In genomic region chr15:98607557-98607956, GRCm38 (mm10) we compare ENCODE assay signal across 9 mouse cellular contexts. TPM values are rescaled to one million over a fixed set of nuclear protein-coding genes. Genes with fewer than 3 reads are reported as not detected.
DNase-seq lines count a peak whose midpoint lies in the region; ATAC-seq and TF ChIP-seq lines count a peak whose summit lies in the region.
"Had no signal": no experiment of that assay in that cellular context is flagged by ENCODE, and none has a peak within 500 bp of the region (broad histone marks: within the 10 kb centered on the region; RNA-seq: fewer than 3 reads in every experiment).

No protein-coding gene starts in this region.

- no peak for ATAC-seq in forebrain, embryonic 13.5 days
- ATAC-seq in hindbrain, embryonic 12.5 days (ENCODE audit: low FRiP score): no peak
- ATAC-seq in limb, embryonic 14.5 days (ENCODE audit: low FRiP score, low read depth): no peak
- ATAC-seq in neural tube, embryonic 14.5 days (ENCODE audit: low read depth): no peak
- no peak for ATAC-seq in frontal cortex, adult (ENCODE audit: low TSS enrichment)

- peak overlapping the region; percentile 88 for H3K9ac ChIP-seq in forebrain, embryonic 13.5 days
- H3K9ac ChIP-seq in hindbrain, embryonic 12.5 days: peak overlapping the region; percentile 92; the same call in 1 of the 2 replicates
- peak overlapping the region; percentile 89; the same call in 1 of the 2 replicates for H3K9ac ChIP-seq in limb, embryonic 14.5 days (ENCODE audit: low read depth, low read length, severe bottlenecking)
- H3K9ac ChIP-seq in neural tube, embryonic 14.5 days (replicated peaks; ENCODE audit: low read depth, low read length): no peak overlapping the region

- peak; percentile 71 for DNase-seq in adrenal gland, adult 2 months
- DNase-seq in limb, embryonic 14.5 days (ENCODE audit: low spot score): peak; percentile 25
- no peak for DNase-seq in thymus, postnatal 4 days
- no peak for DNase-seq in thymus, postnatal 0 days (ENCODE audit: low spot score)

- H3K36me3 ChIP-seq in forebrain, embryonic 13.5 days (ENCODE audit: poor library complexity, severe bottlenecking): peaks cover 25% of the 10 kb centered on the region
- peaks cover 20% of the 10 kb centered on the region for H3K36me3 ChIP-seq in hindbrain, embryonic 12.5 days
- peaks cover 26% of the 10 kb centered on the region for H3K36me3 ChIP-seq in limb, embryonic 14.5 days (ENCODE audit: control insufficient read depth, insufficient read depth, low read length)
- peaks cover 14% of the 10 kb centered on the region for H3K36me3 ChIP-seq in neural tube, embryonic 14.5 days (ENCODE audit: control insufficient read depth, insufficient read depth, low read length)

- H3K27me3 ChIP-seq in forebrain, embryonic 13.5 days: no peaks in the 10 kb centered on the region
- no peaks in the 10 kb centered on the region for H3K27me3 ChIP-seq in hindbrain, embryonic 12.5 days
- no peaks in the 10 kb centered on the region for H3K27me3 ChIP-seq in limb, embryonic 14.5 days (ENCODE audit: control insufficient read depth, insufficient read depth, low read length)
- no peaks in the 10 kb centered on the region for H3K27me3 ChIP-seq in neural tube, embryonic 14.5 days (ENCODE audit: control insufficient read depth, insufficient read depth, low read length)

- H3K27ac ChIP-seq in forebrain, embryonic 13.5 days: no peak overlapping the region
- H3K27ac ChIP-seq in hindbrain, embryonic 12.5 days: peak overlapping the region; percentile 18; the same call in 1 of the 2 replicates
- H3K27ac ChIP-seq in limb, embryonic 14.5 days (replicated peaks; ENCODE audit: low read depth, low read length): no peak overlapping the region
- H3K27ac ChIP-seq in neural tube, embryonic 14.5 days (ENCODE audit: low read depth, low read length): no peak overlapping the region

- 43% methylated on average over 4 of the region's 4 CpGs for WGBS in forebrain, embryonic 13.5 days
- WGBS in hindbrain, embryonic 12.5 days: 31% methylated on average over 4 of the region's 4 CpGs
- WGBS in limb, embryonic 14.5 days: 27% methylated on average over 4 of the region's 4 CpGs
- 10% methylated on average over 4 of the region's 4 CpGs for WGBS in neural tube, embryonic 14.5 days

- H3K4me3 ChIP-seq in forebrain, embryonic 13.5 days: peak overlapping the region; percentile 80
- peak overlapping the region; percentile 81 for H3K4me3 ChIP-seq in hindbrain, embryonic 12.5 days
- peak overlapping the region; percentile 86 for H3K4me3 ChIP-seq in limb, embryonic 14.5 days (replicated peaks; ENCODE audit: low read length)
- peak overlapping the region; percentile 68 for H3K4me3 ChIP-seq in neural tube, embryonic 14.5 days (ENCODE audit: low read depth, low read length)

- no peaks in the 10 kb centered on the region for H3K9me3 ChIP-seq in forebrain, embryonic 13.5 days (replicated peaks)
- H3K9me3 ChIP-seq in hindbrain, embryonic 12.5 days (replicated peaks): no peaks in the 10 kb centered on the region
- no peaks in the 10 kb centered on the region for H3K9me3 ChIP-seq in limb, embryonic 14.5 days (ENCODE audit: control insufficient read depth, low read length)
- no peaks in the 10 kb centered on the region for H3K9me3 ChIP-seq in neural tube, embryonic 14.5 days (ENCODE audit: control insufficient read depth, low read length)

- TF ChIP-seq POLR2A in limb, embryonic 14.5 days (IDR thresholded peaks at IDR 0.05; ENCODE audit: borderline replicate concordance, extremely low read depth, insufficient read depth, insufficient read length): no peak

- peaks cover 37% of the 10 kb centered on the region for H3K4me1 ChIP-seq in forebrain, embryonic 13.5 days
- peaks cover 38% of the 10 kb centered on the region for H3K4me1 ChIP-seq in hindbrain, embryonic 12.5 days
- H3K4me1 ChIP-seq in limb, embryonic 14.5 days (ENCODE audit: control insufficient read depth, insufficient read depth, low read length): peaks cover 29% of the 10 kb centered on the region
- H3K4me1 ChIP-seq in neural tube, embryonic 14.5 days (ENCODE audit: control insufficient read depth, insufficient read depth, low read length): peaks cover 26% of the 10 kb centered on the region

- H3K4me2 ChIP-seq in forebrain, embryonic 13.5 days: peak overlapping the region; percentile 92
- H3K4me2 ChIP-seq in hindbrain, embryonic 12.5 days (replicated peaks): peak overlapping the region; percentile 94
- H3K4me2 ChIP-seq in limb, embryonic 14.5 days (replicated peaks; ENCODE audit: low read depth, low read length, severe bottlenecking): peak overlapping the region; percentile 90
- peak overlapping the region; percentile 83; the same call in 1 of the 2 replicates for H3K4me2 ChIP-seq in neural tube, embryonic 14.5 days (ENCODE audit: low read depth, low read length)

RNA-seq across cellular contexts. Expression of gene Adcy6, which starts 2.3 kb away (rescaled TPM):
- 10 to 100 TPM; 35.5 to 67.1 TPM for total RNA-seq in adrenal gland, adult 2 months (2021)
- 44.6 and 49.2 TPM in 2 replicates for polyA plus RNA-seq in adrenal gland, adult 2 months (2012; rRNA removed)
- 8.9 and 10.3 TPM in 2 replicates for polyA plus RNA-seq in forebrain, embryonic 13.5 days (2015; fragmentation: Nextera tagmentation; extraction: Ambion mirVana)
- polyA plus RNA-seq in hindbrain, embryonic 12.5 days (2016; fragmentation: Nextera tagmentation; extraction: Ambion mirVana): 15.9 and 18.6 TPM in 2 replicates
- polyA plus RNA-seq in limb, embryonic 14.5 days (2012; rRNA removed): 74.0 and 82.0 TPM in 2 replicates
- 14.3 and 16.2 TPM in 2 replicates for polyA plus RNA-seq in limb, embryonic 14.5 days (2014; fragmentation: Nextera tagmentation; extraction: Ambion mirVana)
- polyA plus RNA-seq in neural tube, embryonic 14.5 days (2014; fragmentation: Nextera tagmentation; extraction: Ambion mirVana): 10.2 and 11.6 TPM in 2 replicates
- 12.6 and 17.0 TPM in 2 replicates for polyA plus RNA-seq in thymus, postnatal 0 days (2015; fragmentation: Nextera tagmentation; extraction: Ambion mirVana)

RNA-seq across cellular contexts. Expression of gene Cacnb3, which starts 23.1 kb away (rescaled TPM):
- total RNA-seq in adrenal gland, adult 2 months (2021): 10 to 100 TPM; 12.8 to 17.7 TPM
- polyA plus RNA-seq in adrenal gland, adult 2 months (2012; rRNA removed): 25.9 and 31.1 TPM in 2 replicates
- polyA plus RNA-seq in forebrain, embryonic 13.5 days (2015; fragmentation: Nextera tagmentation; extraction: Ambion mirVana): 82.1 and 94.8 TPM in 2 replicates
- polyA plus RNA-seq in hindbrain, embryonic 12.5 days (2016; fragmentation: Nextera tagmentation; extraction: Ambion mirVana): 110 and 113 TPM in 2 replicates
- polyA plus RNA-seq in limb, embryonic 14.5 days (2012; rRNA removed): 75.2 and 105 TPM in 2 replicates
- polyA plus RNA-seq in limb, embryonic 14.5 days (2014; fragmentation: Nextera tagmentation; extraction: Ambion mirVana): 33.9 and 40.8 TPM in 2 replicates
- 84.9 and 101 TPM in 2 replicates for polyA plus RNA-seq in neural tube, embryonic 14.5 days (2014; fragmentation: Nextera tagmentation; extraction: Ambion mirVana)
- 8.5 and 9.6 TPM in 2 replicates for polyA plus RNA-seq in thymus, postnatal 0 days (2015; fragmentation: Nextera tagmentation; extraction: Ambion mirVana)

RNA-seq across cellular contexts. Expression of gene 4930415O20Rik, which starts 36.8 kb away (rescaled TPM):
- under 1 TPM; 0.58 to 0.59 TPM for total RNA-seq in adrenal gland, adult 2 months (2021)
- 0.22 TPM in 1 of 2 replicates, not detected in the other for polyA plus RNA-seq in adrenal gland, adult 2 months (2012; rRNA removed)
- polyA plus RNA-seq in forebrain, embryonic 13.5 days (2015; fragmentation: Nextera tagmentation; extraction: Ambion mirVana): not detected in 2 replicates
- polyA plus RNA-seq in hindbrain, embryonic 12.5 days (2016; fragmentation: Nextera tagmentation; extraction: Ambion mirVana): 0.43 and 0.46 TPM in 2 replicates
- polyA plus RNA-seq in limb, embryonic 14.5 days (2012; rRNA removed): not detected in 2 replicates
- polyA plus RNA-seq in limb, embryonic 14.5 days (2014; fragmentation: Nextera tagmentation; extraction: Ambion mirVana): 0.37 TPM in 1 of 2 replicates, not detected in the other
- polyA plus RNA-seq in neural tube, embryonic 14.5 days (2014; fragmentation: Nextera tagmentation; extraction: Ambion mirVana): 0.40 TPM in 1 of 2 replicates, not detected in the other
- not detected in 2 replicates for polyA plus RNA-seq in thymus, postnatal 0 days (2015; fragmentation: Nextera tagmentation; extraction: Ambion mirVana)
- total RNA-seq: liver, adult 2 months had no signal
- polyA plus RNA-seq: liver, adult 2 months had no signal

RNA-seq across cellular contexts. Expression of gene Ccnt1, which starts 36.8 kb away (rescaled TPM):
- total RNA-seq in adrenal gland, adult 2 months (2021): 10 to 100 TPM; 42.2 to 66.4 TPM
- polyA plus RNA-seq in adrenal gland, adult 2 months (2012; rRNA removed): 3.9 and 5.8 TPM in 2 replicates
- polyA plus RNA-seq in forebrain, embryonic 13.5 days (2015; fragmentation: Nextera tagmentation; extraction: Ambion mirVana): 63.6 and 68.1 TPM in 2 replicates
- 63.2 and 65.5 TPM in 2 replicates for polyA plus RNA-seq in hindbrain, embryonic 12.5 days (2016; fragmentation: Nextera tagmentation; extraction: Ambion mirVana)
- 19.4 and 21.6 TPM in 2 replicates for polyA plus RNA-seq in limb, embryonic 14.5 days (2012; rRNA removed)
- polyA plus RNA-seq in limb, embryonic 14.5 days (2014; fragmentation: Nextera tagmentation; extraction: Ambion mirVana): 45.3 and 53.4 TPM in 2 replicates
- polyA plus RNA-seq in neural tube, embryonic 14.5 days (2014; fragmentation: Nextera tagmentation; extraction: Ambion mirVana): 70.7 and 72.0 TPM in 2 replicates
- polyA plus RNA-seq in thymus, postnatal 0 days (2015; fragmentation: Nextera tagmentation; extraction: Ambion mirVana): 51.1 and 55.8 TPM in 2 replicates

RNA-seq across cellular contexts. Expression of gene Ddx23, which starts 55.1 kb away (rescaled TPM):
- 10 to 100 TPM; 65.5 to 84.6 TPM for total RNA-seq in adrenal gland, adult 2 months (2021)
- 25.6 and 27.7 TPM in 2 replicates for polyA plus RNA-seq in adrenal gland, adult 2 months (2012; rRNA removed)
- polyA plus RNA-seq in forebrain, embryonic 13.5 days (2015; fragmentation: Nextera tagmentation; extraction: Ambion mirVana): 32.5 and 33.3 TPM in 2 replicates
- polyA plus RNA-seq in hindbrain, embryonic 12.5 days (2016; fragmentation: Nextera tagmentation; extraction: Ambion mirVana): 21.9 and 26.6 TPM in 2 replicates
- polyA plus RNA-seq in limb, embryonic 14.5 days (2012; rRNA removed): 47.0 and 54.0 TPM in 2 replicates
- polyA plus RNA-seq in limb, embryonic 14.5 days (2014; fragmentation: Nextera tagmentation; extraction: Ambion mirVana): 22.6 and 26.5 TPM in 2 replicates
- 17.9 and 24.9 TPM in 2 replicates for polyA plus RNA-seq in neural tube, embryonic 14.5 days (2014; fragmentation: Nextera tagmentation; extraction: Ambion mirVana)
- polyA plus RNA-seq in thymus, postnatal 0 days (2015; fragmentation: Nextera tagmentation; extraction: Ambion mirVana): 23.5 and 26.4 TPM in 2 replicates

Comparison
In these comparisons a context has a peak if more than half of its experiments do, and no peak if none do; other contexts are left out.
1. DNase-seq: peak in adrenal gland, adult 2 months (single experiment) and limb, embryonic 14.5 days (single experiment); none in thymus, postnatal 4 days (single experiment) and thymus, postnatal 0 days (single experiment).
2. Peak in every context shown above with its lines, with median percentiles within 50 percentile points of each other: H3K4me2 ChIP-seq and H3K4me3 ChIP-seq.